Mouse (Mus musculus): ENCODE measurements at regions not wholly inside any gene's neighbourhood (a gene's known extent, or its start where the extent isn't known, plus 50 kb on each side); places are given as distances from the start of the nearest gene placed in this dataset.

DNA sequence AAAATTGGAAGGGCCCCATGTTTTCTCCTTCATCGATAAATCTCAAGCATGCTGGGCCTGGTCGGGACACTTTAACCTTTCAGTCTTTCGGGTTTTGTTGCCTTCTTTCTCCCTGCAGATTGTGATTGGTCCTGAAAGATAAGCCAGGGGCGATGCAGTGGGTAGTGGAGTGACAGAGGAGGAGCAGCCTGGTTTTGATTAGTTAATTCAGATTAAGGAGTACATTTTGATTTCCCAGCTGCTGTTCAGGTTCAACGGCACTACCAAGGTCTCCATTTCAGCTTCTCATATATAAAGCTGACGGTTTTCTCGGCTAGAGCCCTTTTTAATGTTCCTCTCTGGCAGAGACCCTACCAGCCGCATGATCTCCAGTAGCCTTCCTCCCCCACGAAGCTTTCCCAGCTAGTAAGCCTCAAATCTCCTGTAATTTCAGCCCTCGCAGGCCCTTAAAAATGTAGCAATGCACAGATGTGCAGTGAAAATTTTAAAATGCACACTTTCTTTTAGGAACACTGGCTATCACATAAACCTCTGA is 493.8 kb upstream of the Pkn2 start:
- DNase-seq, result no peak

DNA sequence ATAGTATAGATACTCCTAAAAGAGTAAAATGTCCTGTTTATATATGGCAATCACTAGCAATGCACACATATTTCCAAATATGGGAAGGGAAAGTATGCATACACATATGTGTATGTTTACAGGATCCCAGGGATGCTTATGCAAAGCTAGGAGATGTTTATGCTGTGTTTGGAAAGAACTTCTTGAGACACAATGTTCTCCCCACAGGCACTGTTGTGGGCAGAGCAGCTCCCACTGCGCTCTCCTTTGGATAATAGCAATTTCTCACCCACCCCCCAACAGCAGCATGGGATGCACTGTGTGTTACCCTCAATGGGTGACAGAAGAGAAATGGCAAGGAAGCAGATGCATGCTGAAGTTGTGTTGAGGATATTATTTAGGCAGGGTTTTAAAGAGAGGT is 491.7 kb upstream of the Pkn2 start:
- no peak for DNase-seq

GRCm38 (mm10) chr3:143369002-143369401 is 487.2 kb upstream of the Pkn2 start:
- DNase-seq, result no peak

- DNase-seq, result no peak
These were observed 458.2 kb upstream of the Pkn2 start for GRCm38 (mm10) chr3:143340032-143340431.

- no peak for DNase-seq
These were observed 451.5 kb upstream of the Pkn2 start for GRCm38 (mm10) chr3:143333339-143333738.

- DNase-seq, result no peak
These were observed 446.7 kb upstream of the Pkn2 start for GRCm38 (mm10) chr3:143328521-143328920.

- no peak for DNase-seq
These were observed 445.8 kb upstream of the Pkn2 start for GRCm38 (mm10) chr3:143327652-143328051.

DNA sequence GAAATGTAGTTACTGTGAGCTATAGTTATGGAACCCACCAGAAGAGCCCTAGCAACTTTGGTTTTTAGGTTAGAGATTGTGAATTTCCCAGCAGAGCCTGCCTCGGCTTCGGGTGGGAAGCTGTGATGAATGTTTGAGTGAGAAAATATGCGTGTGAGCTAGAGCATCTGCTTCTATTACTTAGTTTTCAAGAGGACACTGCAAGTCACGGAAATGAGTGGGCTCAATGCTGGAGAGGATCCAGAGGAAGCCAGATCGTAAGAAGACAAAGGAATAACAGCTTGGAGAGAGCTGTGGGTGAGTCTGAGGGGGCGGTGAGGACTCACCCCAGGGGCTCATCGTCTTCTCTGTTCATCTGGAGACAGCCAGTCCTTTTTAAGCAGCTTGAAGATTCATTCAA is 434.7 kb upstream of the Pkn2 start:
- DNase-seq, result no peak

- no peak for DNase-seq
These were observed 410.0 kb upstream of the Pkn2 start for GRCm38 (mm10) chr3:143291793-143292192.

GRCm38 (mm10) chr3:143264132-143264531 is 382.3 kb upstream of the Pkn2 start:
- DNase-seq, result no peak

DNA sequence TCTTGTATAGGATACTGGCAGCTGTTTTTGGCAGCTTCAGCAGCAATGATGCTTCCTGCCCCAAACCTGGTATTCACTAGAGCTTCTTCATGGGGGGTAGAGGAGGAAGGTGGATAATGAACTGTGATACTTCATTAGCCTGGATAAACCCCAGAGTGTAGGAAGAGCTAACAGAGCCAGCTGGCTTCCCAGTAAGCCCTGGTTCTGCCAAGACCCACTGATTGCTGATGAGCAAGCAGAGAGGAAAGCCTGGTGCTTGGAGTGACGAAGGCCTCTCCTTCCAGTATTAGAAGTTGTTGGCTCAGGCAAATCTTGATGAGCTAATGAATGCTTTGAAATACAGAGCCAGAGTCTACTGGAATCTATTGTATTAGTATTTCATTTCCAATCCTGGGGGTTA is 370.8 kb upstream of the Pkn2 start:
- no peak for DNase-seq

DNA sequence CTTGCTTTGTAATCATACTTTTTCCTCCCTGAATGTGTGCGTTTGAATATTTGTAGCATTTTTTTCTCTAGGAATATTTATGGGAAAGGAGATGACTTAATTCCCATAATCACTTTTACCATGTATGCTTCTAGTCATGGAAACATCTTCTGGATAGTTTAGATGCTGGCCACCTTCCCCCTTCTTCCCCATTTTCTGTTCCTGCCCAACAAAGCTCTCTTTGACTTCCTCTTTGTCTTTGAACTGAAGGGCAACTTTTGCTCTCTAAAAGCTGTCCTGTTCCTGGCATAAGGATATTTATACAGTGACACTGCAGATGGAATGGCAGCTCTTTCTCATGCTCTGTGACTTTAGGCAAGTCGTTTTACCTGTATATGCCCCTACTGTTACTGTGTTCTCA is 370.2 kb upstream of the Pkn2 start:
- DNase-seq, result no peak

DNA sequence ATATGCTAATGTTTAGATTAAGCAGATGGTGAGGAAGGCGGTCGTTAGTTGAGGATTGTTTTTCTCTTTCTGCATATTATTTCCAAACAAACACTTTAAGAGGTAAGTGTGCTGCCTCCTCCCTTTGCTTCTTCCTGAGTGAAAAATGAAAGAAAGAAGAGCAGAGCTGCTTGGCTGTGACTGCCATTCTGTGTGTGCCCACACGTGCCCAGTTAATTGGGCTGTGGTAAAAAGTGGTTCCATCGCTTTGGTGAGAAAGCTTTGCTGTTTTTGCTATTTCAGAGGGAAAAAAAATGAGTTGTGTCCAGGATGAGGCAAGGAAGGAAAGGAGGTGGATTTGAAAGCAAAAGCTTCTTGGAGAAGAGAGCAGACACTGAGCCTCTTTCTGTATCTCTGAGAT is 360.9 kb upstream of the Pkn2 start:
- DNase-seq, result no peak

DNA sequence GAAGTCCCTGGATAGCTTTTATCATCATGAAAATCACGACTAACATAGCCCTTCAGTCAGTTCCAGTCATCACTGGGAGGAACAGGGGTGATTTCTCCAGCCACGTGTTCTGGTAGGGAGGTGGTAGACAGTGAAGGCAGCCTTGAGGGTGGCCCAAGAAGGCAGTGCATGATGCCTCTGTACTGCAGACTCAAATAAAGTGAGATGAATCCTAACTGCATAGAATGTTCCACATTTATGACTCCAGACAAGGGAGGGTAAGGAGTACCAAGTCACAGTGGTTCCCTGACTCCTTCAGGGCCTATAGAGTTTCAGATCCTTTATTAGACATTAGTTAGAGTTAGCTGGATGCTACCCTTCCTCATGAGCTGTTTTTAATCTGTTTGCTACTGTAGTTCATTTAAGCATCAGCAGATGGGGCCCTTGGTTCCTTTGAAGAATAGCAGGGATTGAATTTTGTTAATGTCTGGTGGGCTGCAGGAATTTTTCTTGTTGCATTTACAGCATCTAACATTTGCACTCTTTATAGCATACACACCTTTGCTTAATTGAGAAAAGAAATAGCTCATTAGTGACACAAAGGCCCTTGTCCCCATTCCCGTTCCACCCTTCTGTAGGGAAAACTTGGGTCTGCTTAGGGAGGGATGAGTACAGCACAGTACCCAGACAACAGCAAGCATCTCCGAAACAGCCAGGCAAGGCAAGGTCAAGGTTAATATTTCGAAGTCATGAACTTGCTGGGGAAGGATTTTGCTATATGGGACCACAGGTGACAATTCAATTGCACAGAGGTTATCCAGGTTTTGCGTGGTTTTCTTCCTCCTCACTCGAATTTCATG is 359.0 kb upstream of the Pkn2 start:
- DNase-seq, result no peak

- DNase-seq, result no peak
These were observed 356.7 kb upstream of the Pkn2 start for GRCm38 (mm10) chr3:143238546-143238945.

DNA sequence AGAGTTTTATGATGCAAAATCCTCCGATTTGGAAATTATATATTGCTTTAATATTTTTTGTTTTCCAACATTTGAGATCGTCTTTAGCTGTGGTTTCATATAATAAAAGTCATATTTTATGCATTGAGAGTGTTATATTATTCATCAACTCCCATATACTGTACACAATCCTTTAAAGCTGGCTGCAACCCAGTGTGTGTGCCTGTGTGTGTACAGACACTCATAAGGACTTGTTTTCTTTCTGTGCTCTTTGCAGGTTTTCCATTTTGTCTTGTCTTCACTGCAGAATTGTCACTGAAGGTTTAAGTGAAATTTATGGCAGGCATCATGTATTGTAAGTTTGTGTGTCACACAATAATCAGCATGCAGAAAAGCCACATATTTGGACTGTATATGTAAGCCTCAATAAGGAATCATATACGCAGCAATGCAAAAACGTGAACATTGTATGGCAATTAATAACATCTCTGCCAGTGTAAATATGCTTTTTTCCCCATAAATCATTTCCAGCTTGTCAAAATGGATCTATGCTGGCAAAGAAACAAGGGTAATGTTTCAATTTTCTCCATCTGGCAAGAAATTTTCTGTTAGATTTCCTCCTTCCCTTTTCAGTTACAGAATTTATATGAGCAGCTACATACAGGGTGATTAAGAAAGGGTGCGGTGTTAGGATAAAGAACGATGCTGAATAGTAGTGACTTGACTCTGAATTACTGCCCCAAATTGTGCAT is 342.4 kb upstream of the Pkn2 start:
- no peak for DNase-seq

DNA sequence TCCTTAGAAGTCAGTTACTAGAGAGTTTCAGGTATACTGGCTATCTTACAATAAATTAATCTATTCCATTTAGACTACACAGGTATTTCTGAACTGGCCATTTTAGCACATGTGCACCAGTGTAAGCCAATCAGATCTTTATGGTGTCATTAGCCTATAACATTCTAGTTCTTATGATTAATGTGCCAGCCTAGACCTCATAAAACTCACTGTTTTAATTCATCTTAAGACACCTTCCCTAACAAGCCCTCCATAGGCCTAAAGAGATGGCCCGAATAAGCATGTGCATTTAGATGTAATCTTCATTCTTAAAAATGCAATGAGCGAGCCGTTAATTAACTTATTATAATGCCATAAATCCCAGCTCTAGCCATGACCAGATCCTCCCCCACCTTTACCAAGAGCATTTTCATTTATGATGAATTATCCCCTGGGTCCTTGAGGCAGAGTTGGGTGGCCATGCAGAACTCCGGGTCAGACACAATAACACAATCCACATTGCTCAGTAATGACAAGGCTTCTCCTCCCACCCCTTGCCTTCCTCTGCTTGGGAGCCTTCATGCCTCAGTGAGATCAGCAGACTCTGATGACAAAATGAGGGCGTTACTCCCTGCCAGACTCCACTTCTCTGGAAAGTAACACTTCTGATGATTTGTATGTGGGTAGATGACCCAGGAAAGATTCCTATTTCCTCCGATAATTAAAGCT is 311.6 kb upstream of the Pkn2 start:
- DNase-seq, result no peak

DNA sequence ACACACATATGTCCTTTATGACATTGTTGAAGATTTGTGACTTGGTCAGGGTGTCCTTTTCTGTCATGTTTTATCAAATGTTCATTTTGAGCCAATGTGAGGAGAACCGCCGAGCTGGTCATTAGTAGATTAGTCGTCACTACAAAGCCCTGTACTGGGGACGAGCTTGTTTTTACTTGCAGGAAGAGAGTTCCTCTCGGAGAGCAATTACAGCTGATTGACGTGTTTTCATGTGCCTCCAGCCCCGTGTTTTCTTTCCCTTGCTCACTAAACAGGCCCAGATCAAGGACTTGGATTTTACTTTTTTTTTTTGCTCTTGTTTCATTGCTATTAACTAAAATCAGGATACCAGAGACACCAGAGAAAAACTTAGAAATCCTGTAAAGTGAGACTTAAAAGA is 307.1 kb upstream of the Pkn2 start:
- DNase-seq, result no peak

- DNase-seq, result no peak
These were observed 292.2 kb upstream of the Pkn2 start for GRCm38 (mm10) chr3:143173971-143174370.

- no peak for DNase-seq
These were observed 280.6 kb upstream of the Pkn2 start for GRCm38 (mm10) chr3:143162444-143162843.

DNA sequence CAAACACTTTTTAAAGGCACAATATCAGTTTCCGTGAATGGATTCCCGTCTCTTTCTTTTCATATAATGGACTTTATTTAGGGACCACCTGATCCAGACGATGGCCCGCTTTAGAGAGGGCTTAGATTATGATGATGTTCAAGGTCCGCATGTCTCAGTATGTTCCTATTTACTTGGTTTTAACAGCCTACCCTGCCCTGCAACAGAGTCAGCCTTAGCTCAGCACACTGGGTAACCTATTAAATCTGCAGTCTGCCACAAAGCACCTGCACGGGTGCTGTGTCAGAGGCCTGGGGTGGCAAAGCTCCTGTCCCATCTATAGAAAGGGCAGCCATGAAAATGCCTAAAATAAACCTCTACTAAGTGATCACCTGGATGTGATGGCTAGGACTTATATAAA is 280.2 kb upstream of the Pkn2 start:
- DNase-seq, result no peak

DNA sequence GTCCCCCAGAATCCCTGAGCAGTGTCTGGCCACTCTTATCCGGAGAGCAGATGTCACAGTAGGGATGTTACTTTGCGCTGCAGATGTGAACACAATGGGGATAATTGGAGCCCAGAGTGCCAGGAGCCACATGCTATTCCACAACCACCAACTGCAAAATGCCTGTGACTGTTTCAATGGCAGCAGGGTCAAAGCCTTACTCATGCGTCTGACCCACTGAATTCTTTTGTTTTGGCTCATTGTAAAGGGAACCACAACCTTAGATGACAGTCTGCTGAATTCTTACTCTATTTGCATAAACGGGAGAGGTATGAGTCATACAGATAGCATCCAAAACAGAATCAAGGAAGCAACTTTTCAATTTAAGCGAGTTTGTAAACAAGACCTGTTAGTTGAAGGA is 276.8 kb upstream of the Pkn2 start:
- DNase-seq, result no peak

- no peak for DNase-seq
These were observed 275.1 kb upstream of the Pkn2 start for GRCm38 (mm10) chr3:143156733-143157524.
